Mouse (Mus musculus): ENCODE measurements around the gene Rbm4.

- TF ChIP-seq RAD21 (IDR thresholded peaks at IDR 0.05; ENCODE audit: low read depth, low read length) (no peak), TAL1 (IDR thresholded peaks at IDR 0.05; ENCODE audit: low read length) (no peak), E2F4 (IDR thresholded peaks at IDR 0.05; ENCODE audit: borderline replicate concordance, low read depth, low read length) (no peak), KAT2A (conservative IDR thresholded peaks at IDR 0.05; ENCODE audit: low read depth, low read length) (no peak), ZMIZ1 (IDR thresholded peaks at IDR 0.05; ENCODE audit: low read depth, low read length) (no peak), JUND (IDR thresholded peaks at IDR 0.05; ENCODE audit: low read depth, low read length) (no peak), EP300 (IDR thresholded peaks at IDR 0.05; ENCODE audit: low read depth in 1 of 2, low read length in 2 of 2) (no peak), CTCF (IDR thresholded peaks at IDR 0.05 in 2 of 3, conservative IDR thresholded peaks at IDR 0.05 in 1 of 3; ENCODE audit: control insufficient read depth in 1 of 3, insufficient read depth in 1 of 3, low read depth in 2 of 3, low read length in 3 of 3, poor library complexity in 1 of 3, severe bottlenecking in 1 of 3) (no peak), CHD2 (IDR thresholded peaks at IDR 0.05; ENCODE audit: low read length) (no peak)
Measured at GRCm38 (mm10) chr19:4799083-4799482, 5.4 kb upstream of the Rbm4 start.
